18 mouse cellular contexts compared by ENCODE assay signal in genomic region chr10:111622789-111623188, GRCm38 (mm10).
DNase-seq lines count a peak whose midpoint lies in the region; ATAC-seq and TF ChIP-seq lines count a peak whose summit lies in the region.
"Had no signal": no experiment of that assay in that cellular context is flagged by ENCODE, and none has a peak within 500 bp of the region (broad histone marks: within the 10 kb centered on the region; RNA-seq: fewer than 3 reads in every experiment).

No protein-coding gene starts in this region.

- H3K4me2 ChIP-seq in limb, embryonic 13.5 days (replicated peaks), result no peak overlapping the region
- H3K4me2 ChIP-seq in embryonic facial prominence, embryonic 11.5 days (ENCODE audit: low read depth, low read length), result no peak overlapping the region
- H3K4me2 ChIP-seq in limb, embryonic 14.5 days (replicated peaks; ENCODE audit: low read depth, low read length, severe bottlenecking), result no peak overlapping the region
- H3K4me2 ChIP-seq: heart, embryonic 13.5 days; hindbrain, embryonic 15.5 days had no signal

- 14% methylated on average over 4 of the region's 4 CpGs for WGBS in limb, embryonic 13.5 days
- WGBS in limb, embryonic 10.5 days, result 30% methylated on average over 4 of the region's 4 CpGs
- WGBS in embryonic facial prominence, embryonic 11.5 days, result 19% methylated on average over 4 of the region's 4 CpGs
- WGBS in limb, embryonic 14.5 days, result 11% methylated on average over 4 of the region's 4 CpGs

- no peaks in the 10 kb centered on the region for H3K36me3 ChIP-seq in limb, embryonic 13.5 days
- no peaks in the 10 kb centered on the region for H3K36me3 ChIP-seq in limb, embryonic 10.5 days
- H3K36me3 ChIP-seq in embryonic facial prominence, embryonic 11.5 days (replicated peaks; ENCODE audit: control insufficient read depth, insufficient read depth, low read depth, low read length), result no peaks in the 10 kb centered on the region
- H3K36me3 ChIP-seq in limb, embryonic 14.5 days (ENCODE audit: control insufficient read depth, insufficient read depth, low read length), result no peaks in the 10 kb centered on the region
- H3K36me3 ChIP-seq: G1E; heart, embryonic 13.5 days; hindbrain, embryonic 15.5 days had no signal

- H3K4me3 ChIP-seq in limb, embryonic 13.5 days, result no peak overlapping the region
- H3K4me3 ChIP-seq in limb, embryonic 10.5 days, result no peak overlapping the region
- no peak overlapping the region for H3K4me3 ChIP-seq in embryonic facial prominence, embryonic 11.5 days (ENCODE audit: low read depth, low read length)
- no peak overlapping the region for H3K4me3 ChIP-seq in limb, embryonic 14.5 days (replicated peaks; ENCODE audit: low read length)
- H3K4me3 ChIP-seq: heart, embryonic 13.5 days; hindbrain, embryonic 15.5 days had no signal

- no peak for TF ChIP-seq POLR2A in limb, embryonic 14.5 days (IDR thresholded peaks at IDR 0.05; ENCODE audit: borderline replicate concordance, extremely low read depth, insufficient read depth, insufficient read length)

- no peak for DNase-seq in limb, embryonic 10.5 days (ENCODE audit: low spot score)
- DNase-seq in MN1 (ENCODE audit: low spot score), result peak; percentile 26
- DNase-seq in embryonic facial prominence, embryonic 11.5 days (ENCODE audit: low spot score), result peak; percentile 31
- DNase-seq in limb, embryonic 14.5 days (ENCODE audit: low spot score), result peak; percentile 35
- no peak for DNase-seq in kidney, postnatal 10 days
- no peak for DNase-seq in thymus, postnatal 25 days
- DNase-seq: cerebellum, adult 8-10 months; forebrain, postnatal 0 days; layer of hippocampus, postnatal 36 days; liver, postnatal 0 days; lung, postnatal 4 days; thymus, postnatal 36 days had no signal

- peaks cover 31% of the 10 kb centered on the region for H3K4me1 ChIP-seq in limb, embryonic 13.5 days
- H3K4me1 ChIP-seq in limb, embryonic 10.5 days, result peaks cover 31% of the 10 kb centered on the region
- H3K4me1 ChIP-seq in embryonic facial prominence, embryonic 11.5 days (ENCODE audit: control insufficient read depth, insufficient read depth, low read length), result no peaks in the 10 kb centered on the region; the same call in 1 of the 2 replicates
- H3K4me1 ChIP-seq in limb, embryonic 14.5 days (ENCODE audit: control insufficient read depth, insufficient read depth, low read length), result peaks cover 18% of the 10 kb centered on the region

- H3K9me3 ChIP-seq in limb, embryonic 13.5 days, result no peaks in the 10 kb centered on the region
- H3K9me3 ChIP-seq in limb, embryonic 10.5 days (replicated peaks), result no peaks in the 10 kb centered on the region
- no peaks in the 10 kb centered on the region for H3K9me3 ChIP-seq in embryonic facial prominence, embryonic 11.5 days (replicated peaks; ENCODE audit: control insufficient read depth, low read length)
- H3K9me3 ChIP-seq in limb, embryonic 14.5 days (ENCODE audit: control insufficient read depth, low read length), result no peaks in the 10 kb centered on the region
- H3K9me3 ChIP-seq: G1E; heart, embryonic 13.5 days; hindbrain, embryonic 15.5 days had no signal

- 0 out of 2 replicates have a peak overlapping the region, but pooled peaks have one; percentile 3 for H3K9ac ChIP-seq in limb, embryonic 13.5 days
- no peak overlapping the region for H3K9ac ChIP-seq in embryonic facial prominence, embryonic 11.5 days (replicated peaks; ENCODE audit: low read length)
- H3K9ac ChIP-seq in limb, embryonic 14.5 days (ENCODE audit: low read depth, low read length, severe bottlenecking), result no peak overlapping the region
- H3K9ac ChIP-seq: forebrain, postnatal 0 days; heart, embryonic 13.5 days; hindbrain, embryonic 15.5 days; liver, postnatal 0 days had no signal

- no peak for ATAC-seq in limb, embryonic 13.5 days (ENCODE audit: low FRiP score, low read depth)
- ATAC-seq in embryonic facial prominence, embryonic 11.5 days (replicated peaks; ENCODE audit: insufficient number of reproducible peaks, low FRiP score, low TSS enrichment, low read depth), result no peak
- ATAC-seq in limb, embryonic 14.5 days (ENCODE audit: low FRiP score, low read depth), result no peak
- ATAC-seq: forebrain, postnatal 0 days; intestine, embryonic 16.5 days; liver, postnatal 0 days; midbrain, embryonic 16.5 days had no signal

- H3K27ac ChIP-seq in limb, embryonic 13.5 days, result no peak overlapping the region
- no peak overlapping the region for H3K27ac ChIP-seq in limb, embryonic 10.5 days
- no peak overlapping the region for H3K27ac ChIP-seq in embryonic facial prominence, embryonic 11.5 days (replicated peaks; ENCODE audit: low read depth, low read length)
- no peak overlapping the region for H3K27ac ChIP-seq in limb, embryonic 14.5 days (replicated peaks; ENCODE audit: low read depth, low read length)
- H3K27ac ChIP-seq: heart, embryonic 13.5 days; hindbrain, embryonic 15.5 days had no signal

- H3K27me3 ChIP-seq in limb, embryonic 13.5 days, result no peaks in the 10 kb centered on the region
- no peaks in the 10 kb centered on the region for H3K27me3 ChIP-seq in limb, embryonic 10.5 days (ENCODE audit: low read depth, poor library complexity, severe bottlenecking)
- H3K27me3 ChIP-seq in embryonic facial prominence, embryonic 11.5 days (ENCODE audit: control insufficient read depth, insufficient read depth, low read length), result no peaks in the 10 kb centered on the region
- no peaks in the 10 kb centered on the region for H3K27me3 ChIP-seq in limb, embryonic 14.5 days (ENCODE audit: control insufficient read depth, insufficient read depth, low read length)
- H3K27me3 ChIP-seq: heart, embryonic 13.5 days; hindbrain, embryonic 15.5 days had no signal

Comparison
In these comparisons a context has a peak if more than half of its experiments do, and no peak if none do; other contexts are left out.
1. DNase-seq: peak in MN1 (single experiment), embryonic facial prominence, embryonic 11.5 days (single experiment) and limb, embryonic 14.5 days (single experiment); none in limb, embryonic 10.5 days (single experiment), kidney, postnatal 10 days (single experiment) and thymus, postnatal 25 days (single experiment).